Mouse (Mus musculus) inflammation-experienced regulatory T-cells, adult 6 months (primary cell): ENCODE measurements around the gene Cfap74. TPM values are rescaled to one million over a fixed set of nuclear protein-coding genes. Genes with fewer than 3 reads are reported as not detected.
"Not testable (repeated sequence)": the region's sequence is repeated elsewhere in the genome, so short reads cannot be mapped to it uniquely, and the experiment has no call there.

Source experiments
- ATAC-seq: one replicate; pipeline ENCODE4 v1.8.0; 2017
- polyA plus RNA-seq, 3 experiments: library from polyadenylated mRNA; unstranded; fragments of 100-300 nt; shearing (Covaris generic); gene quantifications; one replicate each; pipeline ENCODE4 v1.2.1; 2017

Cfap74 gene
- polyA plus RNA-seq, 3 experiments from 2014 or later = 0.47 to 3.1 (median 3.1) TPM

DNA sequence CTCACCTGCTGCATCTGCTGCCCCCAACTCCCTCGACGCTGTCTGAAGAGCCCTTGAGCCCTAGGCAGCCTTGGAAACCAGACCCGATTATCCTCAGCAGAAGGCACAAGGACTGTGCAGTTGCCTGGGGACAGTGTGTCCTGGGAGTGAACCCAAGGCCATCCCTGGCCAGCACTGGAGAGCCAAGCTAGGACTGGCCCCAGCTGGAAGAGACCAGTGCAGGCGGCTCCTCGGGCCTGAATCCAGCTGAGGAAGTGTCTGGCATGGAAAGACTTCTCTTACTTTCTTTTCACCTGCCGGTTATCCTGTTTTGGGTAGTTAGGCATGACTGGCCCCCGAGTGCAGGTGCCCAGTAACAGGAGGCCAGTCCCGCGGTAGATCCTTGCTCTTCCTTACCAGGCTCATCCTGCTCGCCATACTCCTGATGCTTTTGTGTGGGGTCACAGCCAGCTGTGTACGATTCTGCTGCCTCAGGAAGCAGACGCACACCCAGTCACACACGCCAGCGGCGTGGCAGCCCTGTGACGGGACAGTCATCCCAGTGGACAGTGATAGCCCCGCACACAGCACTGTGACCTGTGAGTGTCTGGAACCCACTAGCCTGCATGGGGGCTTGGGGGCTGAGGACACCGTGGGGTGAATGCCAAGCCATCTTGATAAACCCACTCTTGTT is 60.7 kb downstream of the Cfap74 start:
- no peak for ATAC-seq

DNA sequence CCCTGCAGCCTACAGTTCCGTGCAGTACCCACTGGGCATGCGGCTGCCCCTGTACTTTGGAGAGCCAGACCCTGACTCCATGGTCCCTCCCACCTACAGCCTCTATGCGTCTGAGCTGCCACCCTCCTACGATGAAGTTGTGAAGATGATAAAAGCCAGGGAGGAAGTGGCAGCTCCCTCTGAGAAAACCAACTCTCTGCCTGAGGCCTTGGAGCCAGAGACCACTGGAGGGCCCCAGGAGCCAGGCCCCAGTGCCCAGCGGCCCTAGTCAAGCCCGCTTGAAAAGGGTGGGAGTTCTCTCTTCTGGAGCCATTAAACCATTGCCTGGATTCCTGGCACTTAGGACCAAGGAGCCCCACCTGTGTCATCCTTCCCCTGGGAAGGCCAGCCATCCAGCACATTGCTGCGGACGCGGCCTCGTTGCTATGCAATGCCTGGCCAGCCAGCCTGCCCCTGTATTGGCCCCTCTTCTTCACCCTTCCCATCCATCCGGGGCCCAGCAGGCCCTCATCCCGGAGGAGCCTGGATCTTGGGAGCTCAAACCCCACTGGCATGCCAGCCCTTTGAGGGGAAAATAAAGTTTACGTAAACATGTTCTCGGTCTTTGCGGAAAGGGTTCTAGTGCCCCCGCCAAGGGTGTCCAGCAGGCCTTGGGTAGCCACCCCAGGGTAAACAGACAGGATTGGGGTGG is 61.4 kb downstream of the Cfap74 start:
- ATAC-seq = no peak

GRCm38 (mm10) chr4:155470997-155471396 is 62.0 kb downstream of the Cfap74 start:
- no peak for ATAC-seq

- ATAC-seq = no peak
Observed at GRCm38 (mm10) chr4:155471406-155471805, 62.4 kb downstream of the Cfap74 start.

- no peak for ATAC-seq
Observed at GRCm38 (mm10) chr4:155472716-155473290, 63.8 kb downstream of the Cfap74 start.

- ATAC-seq = no peak
Observed at GRCm38 (mm10) chr4:155473319-155473718, 64.3 kb downstream of the Cfap74 start.

- ATAC-seq = not testable (repeated sequence)
Observed at GRCm38 (mm10) chr4:155473796-155474195, 64.8 kb downstream of the Cfap74 start.

GRCm38 (mm10) chr4:155481381-155482124 is 72.6 kb downstream of the Cfap74 start:
- peak; percentile 95 for ATAC-seq

GRCm38 (mm10) chr4:155482125-155482480 is 73.1 kb downstream of the Cfap74 start:
- no peak for ATAC-seq

DNA sequence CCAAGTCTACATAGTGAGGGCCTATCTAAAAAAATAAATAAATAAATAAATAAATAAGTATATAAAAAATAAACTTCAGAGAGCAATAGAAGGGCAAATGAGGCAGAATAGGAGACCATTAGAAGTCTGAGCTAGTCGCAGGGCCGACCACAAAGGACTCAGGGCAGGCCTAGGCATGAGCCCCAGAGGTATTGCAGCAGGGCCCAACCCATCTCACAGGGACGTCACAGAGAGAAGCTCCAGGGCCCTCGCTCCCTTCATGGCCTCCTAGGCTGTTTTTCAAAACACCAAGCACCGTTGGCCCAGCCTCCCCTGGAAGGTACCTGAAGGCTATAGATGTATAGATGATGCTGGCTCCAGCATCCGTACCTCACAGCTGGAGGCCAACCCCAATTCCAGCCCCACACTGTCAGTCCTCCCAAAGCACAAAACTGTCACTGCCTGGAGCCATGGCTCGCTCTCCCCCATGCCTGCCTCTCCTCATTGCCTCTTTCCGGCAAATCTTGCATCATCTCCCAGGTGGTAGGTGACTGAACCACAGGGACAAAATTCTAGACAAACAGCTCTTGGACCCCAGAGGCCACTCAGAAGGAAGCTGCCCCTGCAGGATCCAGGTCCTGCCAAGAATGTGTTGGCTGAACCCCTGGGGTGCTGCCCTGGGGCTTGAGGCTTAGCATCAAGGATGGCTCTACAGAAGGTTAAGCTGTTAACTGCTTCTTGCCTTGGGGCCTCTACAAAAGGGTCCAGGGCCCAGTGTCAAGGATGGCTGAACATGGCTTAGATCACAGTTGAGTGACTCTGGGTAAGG is 73.9 kb downstream of the Cfap74 start:
- ATAC-seq = no peak

- ATAC-seq = no peak
Observed at GRCm38 (mm10) chr4:155485521-155485920, 76.5 kb downstream of the Cfap74 start.

DNA sequence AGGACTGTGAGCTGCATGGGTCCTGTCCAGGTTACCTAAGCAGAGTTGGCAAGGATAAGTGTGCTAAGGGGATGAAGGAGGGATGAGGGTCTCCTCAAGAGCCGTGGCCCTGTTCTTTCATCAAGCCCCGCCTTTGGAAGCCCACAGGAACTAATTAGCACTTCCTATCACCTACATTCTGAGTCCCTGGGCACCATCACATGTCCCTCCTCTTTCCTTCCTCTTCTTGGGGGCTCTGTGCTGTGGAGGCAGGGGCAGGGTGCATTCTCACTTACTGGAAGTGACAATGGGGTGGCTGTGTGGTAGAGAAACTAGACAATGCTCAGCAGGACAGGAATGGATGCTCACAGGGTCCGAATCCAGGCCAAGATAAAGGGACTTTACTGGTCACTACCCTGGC is 78.8 kb downstream of the Cfap74 start:
- ATAC-seq = no peak

DNA sequence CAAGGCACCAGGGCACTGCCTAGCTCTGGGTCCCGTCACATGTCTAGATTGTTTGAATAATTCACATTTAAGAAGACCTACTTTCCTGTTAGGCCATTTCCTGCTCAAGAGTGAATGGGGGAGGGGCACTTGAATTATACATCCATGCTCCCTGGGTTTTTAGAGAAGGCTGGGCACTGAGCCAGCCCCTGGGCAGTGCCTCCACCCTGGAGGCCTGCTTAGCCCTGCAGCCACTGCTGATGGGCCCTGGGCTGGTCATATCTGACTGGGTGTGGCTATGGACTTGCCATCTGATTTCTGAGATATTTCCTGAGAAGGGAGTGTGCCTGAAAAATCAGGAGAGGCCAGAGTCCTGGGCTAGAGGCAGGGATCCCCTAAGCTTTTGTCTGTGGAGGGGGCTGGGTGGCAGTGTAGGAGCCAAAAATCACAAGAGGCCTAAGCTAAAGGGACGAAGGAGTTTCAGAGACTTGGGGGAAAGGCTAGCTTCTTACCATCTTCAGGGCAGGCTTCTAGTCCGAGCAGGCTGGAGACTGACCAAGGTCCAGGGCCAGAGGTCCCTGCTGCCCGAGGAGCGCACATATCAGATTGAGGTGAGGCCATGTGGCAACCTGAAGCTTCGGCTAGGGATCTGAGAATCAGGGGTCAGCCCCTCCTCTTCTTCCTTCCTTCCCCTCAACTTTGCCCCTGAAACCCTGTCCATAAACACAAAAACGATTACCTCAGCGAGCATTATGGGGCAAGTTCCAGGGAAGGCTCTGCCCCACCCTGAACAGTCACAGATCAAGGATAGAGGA is 79.4 kb downstream of the Cfap74 start:
- no peak for ATAC-seq

GRCm38 (mm10) chr4:155489101-155489970 is 80.3 kb downstream of the Cfap74 start:
- ATAC-seq = no peak

- ATAC-seq = no peak
Observed at GRCm38 (mm10) chr4:155490456-155490855, 81.5 kb downstream of the Cfap74 start.

GRCm38 (mm10) chr4:155490990-155491504 is 82.1 kb downstream of the Cfap74 start, which contains the start of gene Gnb1:
Gnb1 (plus strand) TSS chr4:155491361.
- peak; percentile 76 for ATAC-seq

DNA sequence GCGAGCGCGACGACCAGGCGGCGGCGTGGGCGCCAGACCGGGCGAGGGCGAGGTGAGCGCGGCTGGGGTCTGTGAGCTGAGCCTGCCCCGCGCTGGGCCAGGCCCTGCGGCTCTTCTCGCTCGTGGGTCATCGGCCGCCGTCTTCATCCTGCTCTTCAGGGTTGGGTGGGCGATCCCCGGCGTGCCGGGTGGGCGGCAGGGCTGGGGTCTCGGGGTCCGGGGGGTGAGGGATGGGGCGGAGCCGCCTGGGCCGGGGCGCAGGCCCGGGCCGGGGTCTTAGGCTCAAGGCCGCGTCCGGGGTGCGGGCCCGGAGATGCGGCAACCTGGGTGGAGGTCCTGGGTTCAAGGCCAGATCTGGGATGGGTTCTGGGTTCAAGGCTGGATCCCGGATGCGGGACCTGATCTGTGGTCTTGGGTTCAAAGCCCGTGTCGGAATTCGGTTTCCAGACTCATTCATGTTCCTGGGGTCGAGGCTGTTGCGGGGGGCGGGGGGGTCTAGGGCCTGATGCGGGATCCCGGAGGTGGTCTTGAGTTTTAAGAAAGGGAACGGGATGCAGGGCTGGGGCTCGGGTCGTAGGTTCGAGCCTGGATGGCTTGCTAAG is 82.6 kb downstream of the Cfap74 start:
- ATAC-seq = peak; percentile 9

DNA sequence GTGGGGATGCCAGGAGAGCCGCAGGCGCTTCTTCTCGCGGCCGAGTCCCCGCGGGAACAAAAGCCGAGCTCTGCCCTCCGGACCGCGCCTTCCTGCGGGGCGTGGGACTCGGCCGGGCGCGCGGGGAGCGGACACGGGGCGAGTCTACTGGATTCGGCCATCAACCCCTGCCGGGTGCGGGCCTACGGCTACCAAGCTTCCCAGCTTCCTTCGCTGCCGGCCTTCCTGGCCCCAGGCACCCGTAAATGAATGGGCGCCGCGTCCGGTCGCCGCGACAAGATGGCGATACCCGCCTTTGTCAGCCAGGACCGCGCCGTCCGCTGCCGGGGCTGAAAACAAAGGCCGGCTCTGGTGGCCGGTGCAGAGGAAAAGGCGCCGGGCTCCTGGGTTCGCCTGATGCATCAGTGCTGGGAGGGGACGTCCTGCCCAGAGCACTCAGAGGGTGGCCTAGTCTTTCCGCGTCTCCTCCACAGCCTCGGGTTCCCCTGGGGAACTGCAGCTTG is 83.2 kb downstream of the Cfap74 start:
- peak; percentile 56 for ATAC-seq

GRCm38 (mm10) chr4:155494891-155495290 is 85.9 kb downstream of the Cfap74 start:
- ATAC-seq = no peak

GRCm38 (mm10) chr4:155497963-155498362 is 89.0 kb downstream of the Cfap74 start:
- ATAC-seq = no peak
